Mouse (Mus musculus): ENCODE results near the gene Prok1. TPM values are rescaled to one million over a fixed set of nuclear protein-coding genes. Genes with fewer than 3 reads are reported as not detected.

Gene Prok1
- polyA plus RNA-seq, 1 experiment: not detected

- Histone ChIP-seq H3K36me3 (ENCODE audit: control insufficient read depth, insufficient read depth) (no peaks in the 10 kb centered on the region), H3K79me2 (ENCODE audit: control insufficient read depth, insufficient read depth) (no peaks in the 10 kb centered on the region), H3ac (ENCODE audit: control insufficient read depth, insufficient read length, low read depth) (no peak overlapping the region), H3K27me3 (ENCODE audit: control insufficient read depth, insufficient read depth, insufficient read length) (no peaks in the 10 kb centered on the region), H3K4me3 (ENCODE audit: insufficient read depth, poor library complexity, severe bottlenecking) (no peak overlapping the region), H3K79me3 (ENCODE audit: low read depth) (no peaks in the 10 kb centered on the region)
- TF ChIP-seq CTCF (IDR thresholded peaks at IDR 0.05; ENCODE audit: control insufficient read depth, insufficient read depth, insufficient read length) (no peak), MAX (IDR thresholded peaks at IDR 0.05) (no peak), CEBPB (IDR thresholded peaks at IDR 0.05; ENCODE audit: low read depth) (no peak), MYOD1 (IDR thresholded peaks at IDR 0.05; ENCODE audit: control insufficient read depth, insufficient read length, low read depth) (no peak), USF1 (IDR thresholded peaks at IDR 0.05; ENCODE audit: low read depth) (no peak), MYOG (IDR thresholded peaks at IDR 0.05; ENCODE audit: control insufficient read depth, extremely low read depth, insufficient read length) (no peak), FOSL1 (IDR thresholded peaks at IDR 0.05; ENCODE audit: insufficient read depth, low read length, poor library complexity, severe bottlenecking) (no peak)
Observed at GRCm38 (mm10) chr3:107238471-107238980, 981 bp downstream of the Prok1 start.

GRCm38 (mm10) chr3:107238051-107238450 lies 1.5 kb downstream of the Prok1 start:
- Histone ChIP-seq H3ac (ENCODE audit: control insufficient read depth, insufficient read length, low read depth) (no peak overlapping the region), H3K27me3 (ENCODE audit: control insufficient read depth, insufficient read depth, insufficient read length) (no peaks in the 10 kb centered on the region), H3K79me2 (ENCODE audit: control insufficient read depth, insufficient read depth) (no peaks in the 10 kb centered on the region), H3K36me3 (ENCODE audit: control insufficient read depth, insufficient read depth) (no peaks in the 10 kb centered on the region), H3K79me3 (ENCODE audit: low read depth) (no peaks in the 10 kb centered on the region), H3K4me3 (ENCODE audit: insufficient read depth, poor library complexity, severe bottlenecking) (no peak overlapping the region)
- TF ChIP-seq MYOG (IDR thresholded peaks at IDR 0.05; ENCODE audit: control insufficient read depth, extremely low read depth, insufficient read length) (no peak), MYOD1 (IDR thresholded peaks at IDR 0.05; ENCODE audit: control insufficient read depth, insufficient read length, low read depth) (no peak), CTCF (IDR thresholded peaks at IDR 0.05; ENCODE audit: control insufficient read depth, insufficient read depth, insufficient read length) (no peak), MAX (IDR thresholded peaks at IDR 0.05) (no peak), FOSL1 (IDR thresholded peaks at IDR 0.05; ENCODE audit: insufficient read depth, low read length, poor library complexity, severe bottlenecking) (no peak), USF1 (IDR thresholded peaks at IDR 0.05; ENCODE audit: low read depth) (no peak), CEBPB (IDR thresholded peaks at IDR 0.05; ENCODE audit: low read depth) (no peak)

- Histone ChIP-seq H3K27me3 (ENCODE audit: control insufficient read depth, insufficient read depth, insufficient read length) (no peaks in the 10 kb centered on the region), H3K79me2 (ENCODE audit: control insufficient read depth, insufficient read depth) (no peaks in the 10 kb centered on the region), H3K79me3 (ENCODE audit: low read depth) (no peaks in the 10 kb centered on the region), H3K4me3 (ENCODE audit: insufficient read depth, poor library complexity, severe bottlenecking) (no peak overlapping the region), H3ac (ENCODE audit: control insufficient read depth, insufficient read length, low read depth) (no peak overlapping the region), H3K36me3 (ENCODE audit: control insufficient read depth, insufficient read depth) (no peaks in the 10 kb centered on the region)
- TF ChIP-seq MAX (IDR thresholded peaks at IDR 0.05) (no peak), FOSL1 (IDR thresholded peaks at IDR 0.05; ENCODE audit: insufficient read depth, low read length, poor library complexity, severe bottlenecking) (no peak), CTCF (IDR thresholded peaks at IDR 0.05; ENCODE audit: control insufficient read depth, insufficient read depth, insufficient read length) (no peak), MYOG (IDR thresholded peaks at IDR 0.05; ENCODE audit: control insufficient read depth, extremely low read depth, insufficient read length) (no peak), CEBPB (IDR thresholded peaks at IDR 0.05; ENCODE audit: low read depth) (no peak), MYOD1 (IDR thresholded peaks at IDR 0.05; ENCODE audit: control insufficient read depth, insufficient read length, low read depth) (no peak), USF1 (IDR thresholded peaks at IDR 0.05; ENCODE audit: low read depth) (no peak)
Observed at GRCm38 (mm10) chr3:107233945-107234344, 5.6 kb downstream of the Prok1 start.

GRCm38 (mm10) chr3:107233351-107233813 lies 6.1 kb downstream of the Prok1 start:
- Histone ChIP-seq H3K79me2 (ENCODE audit: control insufficient read depth, insufficient read depth) (no peaks in the 10 kb centered on the region), H3K27me3 (ENCODE audit: control insufficient read depth, insufficient read depth, insufficient read length) (no peaks in the 10 kb centered on the region), H3ac (ENCODE audit: control insufficient read depth, insufficient read length, low read depth) (no peak overlapping the region), H3K79me3 (ENCODE audit: low read depth) (no peaks in the 10 kb centered on the region), H3K36me3 (ENCODE audit: control insufficient read depth, insufficient read depth) (no peaks in the 10 kb centered on the region), H3K4me3 (ENCODE audit: insufficient read depth, poor library complexity, severe bottlenecking) (no peak overlapping the region)
- TF ChIP-seq MYOD1 (IDR thresholded peaks at IDR 0.05; ENCODE audit: control insufficient read depth, insufficient read length, low read depth) (no peak), CTCF (IDR thresholded peaks at IDR 0.05; ENCODE audit: control insufficient read depth, insufficient read depth, insufficient read length) (peak; percentile 47), USF1 (IDR thresholded peaks at IDR 0.05; ENCODE audit: low read depth) (no peak)

- H3K36me3 ChIP-seq (ENCODE audit: control insufficient read depth, insufficient read depth): no peaks in the 10 kb centered on the region
- H3K79me2 ChIP-seq (ENCODE audit: control insufficient read depth, insufficient read depth): no peaks in the 10 kb centered on the region
- peaks cover 3% of the 10 kb centered on the region for H3K27me3 ChIP-seq (ENCODE audit: control insufficient read depth, insufficient read depth, insufficient read length)
- TF ChIP-seq USF1 (IDR thresholded peaks at IDR 0.05; ENCODE audit: low read depth) (no peak), MYOD1 (IDR thresholded peaks at IDR 0.05; ENCODE audit: control insufficient read depth, insufficient read length, low read depth) (no peak), CEBPB (IDR thresholded peaks at IDR 0.05; ENCODE audit: low read depth) (no peak), FOSL1 (IDR thresholded peaks at IDR 0.05; ENCODE audit: insufficient read depth, low read length, poor library complexity, severe bottlenecking) (no peak), MAX (IDR thresholded peaks at IDR 0.05) (no peak), CTCF (IDR thresholded peaks at IDR 0.05; ENCODE audit: control insufficient read depth, insufficient read depth, insufficient read length) (no peak), MYOG (IDR thresholded peaks at IDR 0.05; ENCODE audit: control insufficient read depth, extremely low read depth, insufficient read length) (no peak)
- no peak overlapping the region for H3K4me3 ChIP-seq (ENCODE audit: insufficient read depth, poor library complexity, severe bottlenecking)
- no peak overlapping the region for H3ac ChIP-seq (ENCODE audit: control insufficient read depth, insufficient read length, low read depth)
- H3K79me3 ChIP-seq (ENCODE audit: low read depth): no peaks in the 10 kb centered on the region
Observed at GRCm38 (mm10) chr3:107231202-107231601, 8.3 kb downstream of the Prok1 start.

GRCm38 (mm10) chr3:107230527-107230926 lies 9.0 kb downstream of the Prok1 start, which contains the start of gene A630076J17Rik:
Gene A630076J17Rik, plus strand, starts transcription at chr3:107230614.
- no peak within 1 kb of the TSS for H3ac ChIP-seq (ENCODE audit: control insufficient read depth, insufficient read length, low read depth)
- H3K79me2 ChIP-seq (ENCODE audit: control insufficient read depth, insufficient read depth): no peaks in the 10 kb centered on the region
- no peak within 1 kb of the TSS for H3K4me3 ChIP-seq (ENCODE audit: insufficient read depth, poor library complexity, severe bottlenecking)
- H3K27me3 ChIP-seq (ENCODE audit: control insufficient read depth, insufficient read depth, insufficient read length): peaks cover 3% of the 10 kb centered on the region
- no peaks in the 10 kb centered on the region for H3K79me3 ChIP-seq (ENCODE audit: low read depth)
- no peaks in the 10 kb centered on the region for H3K36me3 ChIP-seq (ENCODE audit: control insufficient read depth, insufficient read depth)
- TF ChIP-seq CEBPB (IDR thresholded peaks at IDR 0.05; ENCODE audit: low read depth): no peak
- TF ChIP-seq MYOD1 (IDR thresholded peaks at IDR 0.05; ENCODE audit: control insufficient read depth, insufficient read length, low read depth): no peak
- no peak for TF ChIP-seq MAX (IDR thresholded peaks at IDR 0.05)
- TF ChIP-seq USF1 (IDR thresholded peaks at IDR 0.05; ENCODE audit: low read depth): no peak
- no peak for TF ChIP-seq FOSL1 (IDR thresholded peaks at IDR 0.05; ENCODE audit: insufficient read depth, low read length, poor library complexity, severe bottlenecking)
- no peak for TF ChIP-seq CTCF (IDR thresholded peaks at IDR 0.05; ENCODE audit: control insufficient read depth, insufficient read depth, insufficient read length)
- no peak for TF ChIP-seq MYOG (IDR thresholded peaks at IDR 0.05; ENCODE audit: control insufficient read depth, extremely low read depth, insufficient read length)

Data from C2C12 (cell line).